Mouse (Mus musculus) MN1 (cell line): ENCODE measurements around the gene Aire.
"Not testable (repeated sequence)": the region's sequence is repeated elsewhere in the genome, so short reads cannot be mapped to it uniquely, and the experiment has no call there.

Source experiments
- DNase-seq: peaks from one replicate; pipeline ENCODE4 v3.0.0-alpha.2; 2016; ENCODE audit warnings: low spot score

The Aire gene

DNA sequence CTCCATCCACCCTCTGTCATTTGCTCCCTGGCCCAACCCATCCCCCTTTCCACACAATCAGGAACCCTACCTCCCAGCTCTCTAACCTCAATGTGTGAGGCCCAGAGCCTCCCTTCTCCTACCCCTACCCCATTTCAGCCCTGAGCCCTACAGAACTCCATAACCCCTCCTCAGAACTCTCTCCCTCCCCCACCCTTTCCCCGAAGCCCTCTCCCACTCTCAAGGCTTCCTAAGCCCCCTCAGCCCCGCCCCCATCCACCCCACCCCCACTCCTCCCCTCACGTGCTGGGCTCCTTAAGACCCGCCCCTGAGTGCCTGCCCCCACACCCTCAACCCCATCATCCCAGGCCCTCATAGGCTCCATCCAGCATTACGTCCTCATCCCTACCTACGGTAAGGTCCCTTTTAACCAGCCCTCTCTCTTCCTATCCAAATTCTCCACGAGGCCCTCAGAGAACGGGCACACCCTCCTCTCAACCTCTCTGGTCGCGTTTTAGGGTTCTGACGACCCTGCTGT, 6.2 kb upstream of the Aire start:
- DNase-seq = no peak

DNA sequence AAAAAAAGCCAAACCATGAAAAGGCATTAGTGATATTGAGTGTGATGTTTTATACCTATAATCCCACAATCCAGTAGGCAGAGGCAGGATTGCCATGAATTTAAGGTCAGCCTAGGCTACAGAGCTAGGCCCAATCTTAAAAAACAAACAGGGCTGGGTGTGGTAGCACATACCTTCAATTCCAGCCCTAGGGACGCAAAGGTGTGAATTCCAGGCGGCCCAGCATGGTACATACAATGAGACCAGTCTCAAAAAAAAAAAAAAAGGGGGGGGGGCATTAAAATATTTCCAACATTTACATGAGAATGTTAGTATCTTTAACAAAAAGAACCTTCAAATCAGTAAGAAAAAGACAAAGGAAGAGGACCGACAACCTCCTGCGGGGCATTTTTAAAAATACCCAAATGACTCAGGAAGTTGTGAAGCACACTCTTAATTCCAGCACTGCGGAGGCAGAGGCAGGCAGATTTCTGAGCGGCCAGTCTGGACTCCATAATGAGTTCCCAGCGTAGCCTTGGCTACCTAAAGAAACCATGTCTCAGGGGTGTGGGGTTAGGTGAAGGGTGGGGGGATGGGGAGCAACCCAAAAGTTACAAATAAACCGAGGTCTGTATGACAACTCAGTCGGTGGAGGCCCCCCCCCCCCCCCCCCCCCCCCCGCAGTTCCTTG, 4.8 kb upstream of the Aire start:
- no peak for DNase-seq

DNA sequence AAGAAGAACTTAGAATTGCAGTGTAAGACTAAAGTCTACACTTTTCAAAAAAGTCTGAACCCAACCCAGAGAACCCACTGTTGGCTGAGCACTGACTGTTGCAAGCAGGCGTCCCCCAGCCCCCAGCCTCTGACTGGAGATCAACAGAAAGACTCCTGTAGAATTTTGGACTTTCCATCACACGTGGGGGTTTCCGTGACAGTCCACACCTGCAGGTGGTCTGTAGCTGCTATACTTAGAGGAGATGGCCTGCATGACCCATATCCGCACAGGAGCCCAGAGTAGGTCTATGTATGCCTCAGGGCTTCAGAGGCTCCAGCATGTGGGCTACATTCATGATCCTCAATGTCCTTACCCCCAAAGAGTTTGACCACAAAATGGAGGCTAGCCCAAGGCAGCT, 3.0 kb upstream of the Aire start:
- DNase-seq = no peak

DNA sequence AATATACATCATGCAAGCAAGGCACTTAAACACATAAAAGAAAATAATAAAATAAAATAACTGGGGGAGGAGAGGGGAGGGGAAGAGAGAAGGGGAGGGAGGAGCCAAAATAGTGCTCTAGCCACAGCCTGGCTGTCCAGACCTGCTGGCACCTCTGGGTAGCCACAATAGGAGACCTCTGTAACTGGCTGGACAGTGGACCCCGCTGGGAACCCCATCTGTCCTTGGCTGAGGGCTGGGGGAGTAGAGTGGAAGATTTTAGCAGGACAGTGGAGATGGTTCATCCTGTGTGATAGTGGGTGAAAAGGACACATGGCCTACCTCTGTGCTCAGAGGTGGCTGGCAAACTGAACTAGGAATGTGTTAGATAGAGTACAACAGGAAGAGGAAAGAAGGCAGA, 1.1 kb upstream of the Aire start:
- DNase-seq = no peak

DNA sequence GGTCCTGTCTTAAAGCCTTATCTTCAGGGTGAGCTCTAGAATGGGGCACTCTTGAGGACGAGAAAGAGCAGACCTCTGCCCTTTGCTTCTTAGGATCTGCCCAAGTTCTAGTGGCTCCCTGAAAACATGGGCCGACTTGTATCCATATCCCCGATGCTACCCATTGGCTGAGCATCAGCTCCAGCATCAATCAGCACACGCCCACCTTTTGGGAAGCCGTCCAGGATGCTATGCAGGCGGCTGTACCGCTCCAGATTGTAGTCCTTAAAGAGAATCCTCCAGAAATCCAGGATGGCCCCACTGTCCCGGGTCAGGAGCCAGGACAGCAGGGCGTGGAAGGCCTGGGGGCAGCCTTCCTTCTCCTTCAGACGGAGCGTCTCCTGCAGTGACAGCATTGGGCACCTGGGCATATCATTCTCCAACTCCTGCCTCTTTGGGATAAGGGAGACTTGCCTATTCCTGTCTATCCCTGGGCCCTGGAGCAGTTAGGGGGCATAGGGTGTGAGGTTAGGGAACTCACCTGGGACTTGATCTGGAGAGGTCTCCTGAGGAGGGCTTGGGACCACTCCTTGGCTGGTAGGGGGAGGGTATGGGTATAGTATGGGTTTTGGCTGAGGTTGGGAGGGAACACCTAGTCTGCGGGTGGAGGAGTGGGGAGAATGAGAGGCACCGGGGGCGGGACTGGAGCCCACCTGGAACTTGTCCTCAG, 559 bp downstream of the Aire start:
- DNase-seq = no peak

DNA sequence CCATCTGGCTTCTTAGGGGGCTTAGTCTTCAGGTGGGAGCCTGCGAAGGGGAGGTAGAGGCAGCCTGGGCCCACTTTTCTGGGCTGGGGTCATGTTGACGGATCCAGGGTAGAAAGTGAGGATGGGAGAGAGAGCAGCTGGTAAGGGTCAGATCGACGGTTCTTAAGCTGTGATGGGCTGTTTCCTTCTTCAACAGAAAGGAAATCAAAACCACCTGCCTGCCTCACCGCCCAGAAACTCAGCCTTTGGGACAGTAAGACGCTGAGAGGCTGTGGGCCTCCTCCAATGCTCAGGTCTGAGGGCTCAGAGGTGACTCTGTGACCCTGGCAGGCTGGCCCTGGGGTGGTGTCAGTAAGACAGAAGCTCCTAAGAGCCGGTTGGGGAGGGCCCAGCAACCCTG, 1.3 kb downstream of the Aire start:
- no peak for DNase-seq

DNA sequence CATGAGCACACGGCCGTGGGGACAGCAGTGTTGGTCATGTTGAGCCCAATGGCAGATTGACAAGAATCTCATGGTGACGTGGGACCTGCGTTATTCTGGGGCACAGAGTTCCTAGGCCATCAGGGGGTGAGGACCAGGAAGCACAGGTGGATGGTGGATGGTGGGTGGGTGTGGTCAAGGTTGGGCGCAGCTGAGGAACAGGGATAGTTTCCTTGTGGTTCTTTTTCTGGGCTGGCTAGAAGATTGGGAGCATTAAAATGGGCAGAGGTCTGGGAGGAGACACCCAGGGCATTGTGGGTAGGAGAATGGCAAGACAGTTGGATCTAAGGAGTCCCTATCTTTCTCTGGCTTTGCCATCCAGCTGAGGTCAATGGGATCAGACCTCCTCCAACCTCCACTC, 1.8 kb downstream of the Aire start, which contains the start of gene Dnmt3l:
Dnmt3l (plus strand) TSS at position 301 of the 400 bp plus-strand sequence.
- no peak for DNase-seq

DNA sequence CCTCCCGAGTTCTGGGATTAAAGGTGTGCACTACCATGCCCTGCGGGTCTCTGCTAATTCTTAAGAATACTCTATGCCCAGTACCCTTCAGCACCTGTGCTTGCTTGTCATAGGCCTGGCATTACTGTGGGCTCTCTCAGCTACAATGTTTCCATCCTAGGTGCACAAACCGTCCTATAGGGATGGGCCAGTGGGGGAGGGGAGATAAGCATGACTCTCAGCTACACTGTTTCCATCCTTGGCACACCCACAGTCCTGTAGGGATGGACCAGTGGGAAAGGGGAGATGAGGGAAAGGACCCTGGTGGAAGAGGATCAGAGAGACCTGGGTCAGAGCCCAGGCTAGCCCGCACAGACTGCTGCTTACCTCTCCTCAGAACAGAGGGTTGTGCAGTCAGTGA, 6.3 kb downstream of the Aire start:
- DNase-seq = no peak

DNA sequence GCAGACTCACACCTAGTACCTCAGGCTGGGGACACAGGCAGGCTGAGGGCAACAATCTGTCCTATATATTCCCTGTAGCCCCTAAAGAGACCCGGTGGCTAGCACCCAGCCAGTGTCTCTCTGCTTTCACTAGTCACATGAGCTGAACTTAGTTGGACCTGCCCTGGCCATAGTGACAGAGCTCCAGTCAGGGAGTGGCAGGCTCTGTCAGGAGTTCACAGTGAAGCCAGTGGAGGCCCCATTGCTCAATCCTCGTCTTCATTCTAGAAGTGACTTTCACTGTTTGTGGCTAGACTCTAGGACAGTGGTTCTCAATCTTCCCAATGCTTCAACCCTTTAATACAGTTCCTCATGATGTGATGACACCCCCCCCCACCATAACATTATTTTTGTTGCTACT, 11.4 kb downstream of the Aire start:
- DNase-seq = no peak

DNA sequence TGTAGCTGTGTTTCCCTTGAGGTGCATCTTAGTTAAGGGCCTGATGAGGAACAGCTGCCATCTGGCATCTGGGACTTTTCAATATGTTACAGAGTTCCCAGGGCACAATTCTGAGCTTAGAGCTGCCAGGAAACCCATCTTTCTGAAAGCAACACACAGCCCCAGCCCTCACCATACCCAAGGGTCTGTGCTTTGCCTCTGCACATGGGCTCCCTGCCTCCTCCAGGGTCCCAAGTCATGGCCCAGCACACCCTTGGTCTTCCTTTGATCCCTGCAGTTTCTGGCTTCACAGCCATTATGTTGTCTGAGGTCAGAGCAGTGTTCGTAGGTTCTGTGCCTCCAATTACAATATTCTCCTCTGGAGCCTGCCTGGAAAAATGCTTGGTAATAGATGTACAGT, 14.3 kb downstream of the Aire start:
- no peak for DNase-seq

DNA sequence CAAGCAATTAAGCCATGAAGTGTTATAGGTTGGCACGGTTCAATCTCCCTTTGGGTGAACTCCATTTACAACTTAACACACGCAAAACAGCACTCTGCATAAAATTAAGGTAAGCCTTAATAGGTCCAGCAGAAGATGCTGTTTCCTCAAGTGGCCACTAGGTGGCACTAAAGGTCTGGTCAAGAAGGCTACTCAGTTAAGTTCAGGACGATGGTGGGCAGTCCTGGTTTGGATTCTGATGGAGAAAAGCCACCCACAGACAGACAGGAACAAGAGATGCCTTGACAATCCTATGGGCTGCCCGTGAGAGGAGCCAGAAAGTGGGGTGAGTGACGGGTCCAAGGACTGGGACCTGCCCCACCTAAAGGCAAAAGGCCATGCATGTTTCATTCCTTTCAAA, 15.3 kb downstream of the Aire start:
- peak; percentile 93 for DNase-seq

DNA sequence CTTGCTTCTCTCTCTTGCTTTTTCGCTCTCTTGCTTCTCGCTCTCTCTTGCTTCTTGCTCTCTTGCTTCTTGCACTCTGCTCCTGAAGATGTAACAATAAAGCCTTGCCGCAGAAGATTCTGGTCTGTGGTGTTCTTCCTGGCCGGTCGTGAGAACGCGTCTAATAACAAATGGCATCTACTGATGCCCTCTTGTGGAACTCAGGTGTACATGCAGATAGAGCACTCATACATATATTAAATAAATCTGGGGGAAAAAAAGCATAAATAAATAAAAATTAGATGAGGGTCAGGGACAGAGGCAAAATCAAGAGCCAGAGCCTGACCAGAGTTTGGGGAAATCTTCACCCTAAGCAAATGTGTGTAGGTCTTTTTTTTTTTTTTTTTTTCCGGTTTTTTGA, 18.0 kb downstream of the Aire start:
- DNase-seq = peak; percentile 71

DNA sequence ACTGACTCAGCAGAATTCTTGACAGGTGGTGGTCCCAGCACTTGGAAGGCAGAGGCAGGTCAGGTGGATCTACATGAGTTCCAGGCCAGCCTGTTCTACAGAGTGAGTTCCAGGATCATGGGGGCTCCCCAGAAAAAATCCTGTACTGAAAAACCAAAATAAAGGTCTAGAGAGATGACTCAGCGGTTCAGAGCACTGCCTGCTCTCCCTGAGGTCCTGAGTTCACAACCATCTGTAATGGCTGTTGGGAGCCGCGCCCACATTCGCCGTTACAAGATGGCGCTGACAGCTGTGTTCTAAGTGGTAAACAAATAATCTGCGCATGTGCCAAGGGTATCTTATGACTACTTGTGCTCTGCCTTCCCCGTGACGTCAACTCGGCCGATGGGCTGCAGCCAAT, 23.4 kb downstream of the Aire start:
- DNase-seq = peak; percentile 69

DNA sequence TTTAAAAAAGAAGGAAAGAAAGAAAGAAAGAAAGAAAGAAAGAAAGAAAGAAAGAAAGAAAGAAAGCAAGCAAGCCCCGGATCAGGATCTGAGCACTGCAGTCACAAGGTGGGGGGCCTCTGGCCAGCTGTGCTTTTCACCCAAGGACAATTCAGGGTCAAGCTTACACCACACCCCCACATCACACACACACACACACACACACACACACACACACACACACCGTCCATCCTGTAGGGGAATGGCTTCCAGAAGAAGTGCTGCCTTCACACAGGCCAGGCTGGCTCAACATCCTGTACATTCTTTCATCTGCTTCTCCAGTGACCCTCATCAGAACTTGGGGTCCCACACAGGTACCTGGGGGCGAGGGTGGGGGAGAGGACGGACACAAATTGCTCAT, 24.1 kb downstream of the Aire start:
- peak; percentile 27 for DNase-seq

DNA sequence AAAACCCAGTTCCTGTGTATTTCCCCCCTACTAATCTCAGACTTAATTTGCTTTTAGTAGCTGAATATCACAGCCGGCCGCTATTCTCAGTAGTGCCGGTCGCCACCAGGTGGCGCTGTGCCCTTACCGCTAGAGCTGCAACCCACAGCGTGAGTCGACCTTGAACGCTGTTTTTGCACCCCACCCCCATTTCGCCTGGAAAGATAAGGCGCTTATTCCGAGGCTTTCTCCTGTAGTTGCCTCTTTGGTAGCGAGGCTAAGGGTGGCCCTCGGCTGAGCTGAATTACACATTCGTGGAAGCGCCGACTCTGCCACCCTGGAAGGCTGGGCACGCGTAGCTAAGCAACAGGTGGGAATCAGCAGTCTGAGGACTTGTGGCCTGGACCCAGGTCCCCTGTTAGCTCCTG, 24.6 kb downstream of the Aire start:
- peak; percentile 87 for DNase-seq

DNA sequence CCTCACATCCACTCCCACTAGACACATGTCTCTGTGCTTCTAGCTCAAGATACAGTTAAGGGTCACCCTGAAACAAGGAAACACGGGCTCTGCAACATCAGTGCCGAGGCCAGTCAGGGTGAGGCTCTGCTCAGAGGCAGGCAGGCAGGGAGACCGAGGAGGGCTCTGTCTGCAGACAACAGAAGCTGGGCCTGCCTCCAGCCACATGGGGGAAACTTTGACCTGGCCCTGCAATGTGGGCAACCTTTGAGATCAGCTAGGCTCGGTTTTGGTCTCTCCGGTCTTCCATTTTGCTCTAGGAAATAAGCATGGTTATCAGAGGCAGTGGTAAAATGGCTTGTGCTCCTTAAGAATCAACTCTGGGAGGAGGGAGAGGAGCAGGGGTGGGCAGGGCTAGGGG, 27.0 kb downstream of the Aire start:
- no peak for DNase-seq

DNA sequence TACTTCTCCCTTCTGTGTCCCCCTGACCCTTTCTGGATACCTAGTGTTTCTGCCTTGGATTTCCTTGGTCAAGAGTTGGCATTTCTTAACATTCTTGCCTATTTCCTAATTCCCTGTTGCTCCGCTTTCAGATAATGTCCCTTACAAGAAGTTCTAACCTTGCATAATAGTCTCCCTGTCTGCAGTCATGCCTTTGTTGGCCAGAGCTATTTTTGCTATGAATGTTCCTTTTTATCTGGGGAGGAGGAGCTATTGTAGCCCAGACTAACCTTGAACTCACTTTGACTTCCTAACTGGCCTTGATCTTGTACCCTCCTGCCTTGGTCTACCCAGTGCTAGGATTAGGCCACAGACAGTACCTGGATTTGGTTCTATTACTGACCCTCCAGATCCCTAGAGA, 27.9 kb downstream of the Aire start:
- DNase-seq = no peak

DNA sequence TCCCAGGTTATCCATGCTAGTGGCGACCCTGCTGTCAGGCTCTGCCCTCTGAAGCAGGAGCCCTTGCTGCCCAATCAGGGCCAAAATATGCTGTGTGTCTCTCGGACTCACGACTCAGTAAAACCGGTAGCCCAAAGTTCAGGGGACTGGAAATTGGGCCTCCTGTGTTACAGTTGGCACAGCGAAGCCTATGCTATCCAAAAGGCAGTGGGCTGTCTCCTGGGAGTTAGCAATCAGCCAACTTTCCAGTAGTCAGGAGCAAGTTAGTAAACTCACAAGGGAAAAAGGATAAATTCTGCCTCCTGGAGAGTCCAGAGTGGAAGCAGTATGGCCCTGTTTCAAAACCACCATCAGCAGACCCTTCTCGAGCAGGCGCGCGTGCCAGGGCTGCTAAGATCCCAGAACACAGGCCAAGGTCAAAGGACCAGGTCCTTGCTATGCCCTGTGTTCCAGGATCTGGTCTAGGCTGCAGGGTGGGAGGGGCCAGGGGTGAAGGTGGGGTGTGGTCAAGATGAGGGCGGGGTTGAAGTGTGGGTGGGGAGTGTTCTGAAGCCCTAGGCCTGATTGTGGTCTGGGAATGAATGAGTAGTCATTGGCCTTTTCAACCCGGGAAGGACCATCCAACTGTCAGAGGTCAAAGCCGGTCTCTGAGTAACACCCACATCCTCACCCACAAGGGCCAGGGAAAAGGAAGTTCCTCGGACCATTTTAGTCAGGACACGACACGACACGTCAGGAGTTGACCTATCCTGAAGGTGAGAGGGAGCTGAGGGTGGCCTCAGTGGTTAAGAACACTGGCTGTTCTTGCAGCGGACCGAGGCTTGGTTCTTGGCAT, 30.5 kb downstream of the Aire start:
- no peak for DNase-seq

DNA sequence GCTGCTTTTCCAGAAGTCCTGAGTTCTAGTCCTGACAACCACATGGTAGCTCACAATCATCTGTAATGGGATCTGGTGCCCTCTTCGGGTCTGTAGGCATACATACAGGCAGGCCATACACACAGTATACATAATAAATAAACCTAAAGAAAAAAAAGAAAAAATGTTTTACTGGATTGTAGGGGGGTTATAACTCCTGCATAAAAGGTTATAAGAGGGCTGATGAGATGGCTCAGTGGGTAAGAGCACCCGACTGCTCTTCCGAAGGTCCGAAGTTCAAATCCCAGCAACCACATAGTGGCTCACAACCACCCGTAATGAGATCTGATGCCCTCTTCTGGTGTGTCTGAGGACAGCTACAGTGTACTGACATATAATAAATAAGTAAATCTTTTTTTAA, 32.3 kb downstream of the Aire start:
- DNase-seq = not testable (repeated sequence)

DNA sequence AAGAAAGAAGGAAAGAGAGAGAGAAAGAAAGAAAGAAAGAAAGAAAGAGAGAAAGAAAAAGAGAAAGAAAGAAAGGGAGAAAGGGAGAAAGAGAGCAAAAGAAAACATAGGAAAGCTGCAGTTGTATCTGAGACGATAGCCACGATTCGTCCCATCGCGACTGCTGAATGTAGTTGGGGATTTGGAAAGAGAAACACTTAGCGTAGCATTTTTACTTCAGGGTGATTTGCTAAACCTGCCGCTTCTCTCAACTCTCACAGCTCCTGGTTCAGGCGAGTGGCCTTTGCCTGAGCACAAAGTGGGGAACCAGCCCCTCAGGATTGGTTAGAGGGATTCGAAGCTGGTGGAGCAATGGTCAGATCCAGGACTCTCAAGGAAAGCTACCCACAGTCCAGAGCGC, 33.1 kb downstream of the Aire start:
- DNase-seq = peak; percentile 55

DNA sequence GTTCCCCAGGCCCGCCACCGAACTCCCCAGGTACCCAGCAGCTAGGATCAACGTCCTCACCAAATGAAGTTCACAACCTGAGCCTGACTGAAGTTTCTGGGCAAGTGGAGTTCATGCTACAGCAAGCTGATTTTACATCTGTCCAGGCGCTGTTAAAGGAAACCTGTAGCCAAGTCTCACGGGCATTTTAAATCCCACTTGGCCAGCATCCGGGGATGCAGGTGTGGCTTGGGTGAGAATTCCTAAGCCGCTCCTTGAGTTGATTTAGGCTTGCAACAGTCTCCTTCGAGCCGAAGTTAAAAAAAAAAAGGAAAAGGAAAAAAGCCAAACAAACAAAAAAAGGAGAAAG, 33.5 kb downstream of the Aire start, which contains the start of gene Pfkl:
Pfkl (minus strand) TSS at position 139 of the 349 bp plus-strand sequence.
- DNase-seq = no peak

DNA sequence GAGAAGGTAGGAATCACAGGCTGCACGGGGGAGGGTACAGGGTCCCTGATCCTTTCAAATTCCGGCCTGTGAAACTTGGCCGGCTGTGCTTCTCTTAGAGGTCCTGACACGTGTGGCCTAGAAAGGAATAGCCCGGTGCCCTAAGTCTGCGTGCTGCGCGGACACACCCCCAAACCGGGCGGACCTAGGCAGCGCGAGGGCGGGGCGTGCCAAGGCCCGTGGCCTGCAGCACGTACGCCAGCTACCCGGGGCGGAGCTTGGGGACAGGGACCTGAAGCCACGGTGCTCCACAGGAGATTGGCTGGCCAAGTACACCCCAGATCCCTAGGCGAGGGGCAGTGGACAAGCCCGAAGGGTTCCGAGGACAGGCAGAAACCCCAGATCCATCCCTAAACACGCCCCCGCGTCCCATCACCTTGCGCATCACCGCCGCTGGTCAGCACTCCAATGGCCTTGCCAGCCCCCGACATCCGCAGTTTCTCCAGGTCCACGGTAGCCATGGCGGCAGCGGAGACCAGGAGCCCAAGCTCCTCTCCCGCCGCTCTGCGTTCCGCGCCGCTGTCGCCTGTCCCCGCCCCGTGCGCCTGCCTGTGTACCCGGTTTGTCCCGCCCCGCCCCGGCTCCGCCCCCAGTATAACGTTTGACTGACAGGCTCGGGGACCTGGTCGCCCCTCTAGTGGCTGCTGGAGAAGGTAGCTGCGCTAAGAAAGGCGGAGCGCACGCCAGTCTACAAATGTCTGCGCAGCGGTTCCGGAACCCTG, 34.0 kb downstream of the Aire start:
- DNase-seq = peak; percentile 97
